Mouse (Mus musculus) small intestine, adult 2 months (tissue): ENCODE results near the gene Gm38431.

Source experiments
- CTCF ChIP-seq: fragments of 200-500 bp; IDR thresholded peaks from 2 replicates; pipeline ENCODE4 v1.5.1; 2012; ENCODE audit warnings: low read depth, mild to moderate bottlenecking, control low read depth, inconsistent platforms, low read length, moderate library complexity, mixed read lengths; ENCODE audit not compliant: insufficient replicate concordance, insufficient read length; ENCODE audit errors: extremely low read depth
- POLR2A ChIP-seq: fragments of 200-500 bp; IDR thresholded peaks from 2 replicates; pipeline ENCODE4 v1.6.1; 2012; ENCODE audit warnings: low read depth, mild to moderate bottlenecking, control low read depth, inconsistent platforms, low read length, moderate library complexity

DNA sequence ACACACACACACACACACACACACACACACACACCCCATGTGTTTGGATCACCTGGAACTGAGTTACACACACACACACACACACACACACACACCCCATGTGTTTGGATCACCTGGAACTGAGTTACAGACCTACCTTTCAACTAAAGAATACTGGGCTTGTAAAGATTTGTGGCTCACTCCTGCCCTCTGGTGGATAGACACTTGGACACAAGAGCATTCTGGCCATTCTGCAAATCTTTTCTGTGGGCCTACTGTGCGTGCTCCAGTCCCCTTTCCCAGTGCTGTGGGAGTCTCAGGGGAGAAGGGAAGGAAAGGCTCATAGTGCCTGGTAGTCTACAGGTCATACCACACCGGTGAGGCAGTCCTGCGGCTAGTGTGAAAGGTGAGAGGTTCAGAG, 45.4 kb upstream of the Gm38431 start:
- no peak for TF ChIP-seq POLR2A
- peak; percentile 60; the same call in 1 of the 2 replicates for TF ChIP-seq CTCF
